Mouse (Mus musculus): Measurements from ENCODE around the gene Il25. TPM values are rescaled to one million over a fixed set of nuclear protein-coding genes. Genes with fewer than 3 reads are reported as not detected.
A peak's percentile ranks its signal among the peaks of the same experiment; 100 is the strongest.
"Not testable (repeated sequence)": the region's sequence is repeated elsewhere in the genome, so short reads cannot be mapped to it uniquely, and the experiment has no call there.

Gene Il25
- polyA plus RNA-seq, 1 experiment = 0.17 TPM

DNA sequence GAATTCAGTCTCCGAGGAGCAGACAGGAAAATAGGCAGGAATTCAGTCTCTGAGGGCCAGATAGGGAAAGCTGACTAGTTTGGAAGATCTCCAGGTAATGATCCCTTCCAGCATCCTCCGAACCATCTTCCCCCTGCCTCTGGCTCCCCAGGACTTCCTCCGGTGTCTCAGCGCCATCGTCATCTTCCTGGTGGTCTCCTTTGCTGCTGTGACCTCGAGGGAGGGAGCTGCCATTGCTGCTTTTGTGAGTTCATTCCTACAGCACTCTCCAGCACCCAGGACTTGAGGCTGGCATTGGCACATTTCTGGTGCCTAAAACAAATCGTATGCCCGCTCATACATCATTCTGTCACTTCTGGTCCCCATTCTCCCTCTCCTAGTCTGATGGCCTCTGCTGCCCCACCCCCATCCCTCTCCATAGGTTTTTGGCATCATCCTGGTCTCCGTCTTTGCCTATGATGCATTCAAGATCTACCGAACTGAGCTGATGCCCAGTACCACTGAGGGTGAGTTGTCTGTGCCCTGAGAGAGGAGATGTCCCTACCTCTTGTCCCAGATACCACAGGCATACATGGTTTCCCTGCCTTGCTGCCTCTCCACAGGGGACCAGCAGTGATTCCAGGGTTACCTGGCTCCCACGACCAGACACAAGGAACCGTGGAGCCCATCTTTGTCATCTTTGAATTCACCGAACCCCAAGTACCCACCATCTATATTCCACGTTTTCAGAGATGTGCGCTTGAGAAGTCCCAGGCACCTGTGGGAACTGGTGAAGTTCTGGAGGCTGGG is 6.1 kb downstream of the Il25 start:
- TF ChIP-seq POLR2A (IDR thresholded peaks at IDR 0.05; ENCODE audit: extremely low read depth, insufficient read depth, low read length) (no peak), CTCF (IDR thresholded peaks at IDR 0.05; ENCODE audit: extremely low read depth, insufficient read depth, low read length) (no peak)
- Histone ChIP-seq H3K4me3 (ENCODE audit: insufficient read depth, low read length) (no peak overlapping the region), H3K4me1 (ENCODE audit: control insufficient read depth, insufficient read depth, low read length) (no peaks in the 10 kb centered on the region), H3K27ac (ENCODE audit: insufficient read depth, low read length) (no peak overlapping the region)

DNA sequence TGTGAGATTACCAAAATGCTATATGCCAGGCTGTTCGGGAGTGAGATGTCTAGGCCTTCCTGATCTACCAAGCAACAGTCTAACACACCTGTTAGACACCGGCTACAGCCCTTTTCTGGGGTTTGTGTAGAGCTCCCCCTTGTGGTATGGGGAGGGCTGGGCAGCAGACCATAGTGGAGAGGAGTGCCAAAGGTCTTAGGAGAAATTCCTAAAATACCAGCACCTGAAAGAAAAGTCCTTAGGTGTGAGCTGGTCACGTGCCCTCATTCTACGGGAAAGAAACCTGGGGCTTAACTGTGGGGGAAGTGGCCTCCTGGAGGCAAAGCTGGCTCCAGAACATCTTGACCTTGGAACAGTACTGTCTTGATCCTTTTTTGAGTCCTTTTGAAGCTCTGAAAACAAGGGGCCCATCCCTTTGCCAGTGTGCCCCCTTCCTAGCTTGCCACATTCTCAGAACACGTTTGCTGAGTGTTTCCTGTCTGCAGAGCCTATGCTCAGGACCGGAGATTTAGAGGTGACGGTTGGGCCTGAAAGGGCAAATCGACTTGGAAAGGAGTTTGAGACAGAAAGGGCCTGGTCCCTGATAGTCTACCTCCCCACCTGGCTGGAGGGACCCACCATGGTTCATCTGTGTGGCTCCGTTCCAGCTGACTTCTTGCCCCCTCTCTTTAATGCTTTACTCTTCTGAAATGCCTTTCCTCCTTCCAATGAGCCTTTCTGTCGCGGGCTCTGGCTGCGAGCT is 7.1 kb downstream of the Il25 start:
- TF ChIP-seq POLR2A (IDR thresholded peaks at IDR 0.05; ENCODE audit: extremely low read depth, insufficient read depth, low read length) (no peak), CTCF (IDR thresholded peaks at IDR 0.05; ENCODE audit: extremely low read depth, insufficient read depth, low read length) (peak; percentile 79)
- Histone ChIP-seq H3K4me3 (ENCODE audit: insufficient read depth, low read length) (no peak overlapping the region), H3K4me1 (ENCODE audit: control insufficient read depth, insufficient read depth, low read length) (no peaks in the 10 kb centered on the region), H3K27ac (ENCODE audit: insufficient read depth, low read length) (no peak overlapping the region)

DNA sequence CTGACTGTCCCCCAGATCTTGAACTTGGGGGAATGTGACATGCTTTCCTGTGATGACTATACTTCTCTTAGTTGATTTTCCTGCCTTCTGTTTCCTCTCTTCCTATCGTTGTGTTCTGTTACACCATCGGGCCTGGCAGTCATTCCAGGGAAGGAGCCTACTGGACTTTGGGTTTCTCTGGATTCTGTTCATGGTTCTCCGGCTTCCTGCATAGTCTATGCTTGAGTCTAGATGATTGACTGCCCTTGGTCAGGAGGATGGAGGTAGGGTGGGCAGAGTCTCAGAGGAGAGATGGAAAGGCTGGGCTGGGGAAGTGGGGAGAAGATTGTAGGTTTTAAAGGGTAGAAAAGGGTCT is 7.7 kb downstream of the Il25 start:
- TF ChIP-seq POLR2A (IDR thresholded peaks at IDR 0.05; ENCODE audit: extremely low read depth, insufficient read depth, low read length) = no peak
- no peak overlapping the region for H3K27ac ChIP-seq (ENCODE audit: insufficient read depth, low read length)
- H3K4me1 ChIP-seq (ENCODE audit: control insufficient read depth, insufficient read depth, low read length) = no peaks in the 10 kb centered on the region
- H3K4me3 ChIP-seq (ENCODE audit: insufficient read depth, low read length) = no peak overlapping the region

DNA sequence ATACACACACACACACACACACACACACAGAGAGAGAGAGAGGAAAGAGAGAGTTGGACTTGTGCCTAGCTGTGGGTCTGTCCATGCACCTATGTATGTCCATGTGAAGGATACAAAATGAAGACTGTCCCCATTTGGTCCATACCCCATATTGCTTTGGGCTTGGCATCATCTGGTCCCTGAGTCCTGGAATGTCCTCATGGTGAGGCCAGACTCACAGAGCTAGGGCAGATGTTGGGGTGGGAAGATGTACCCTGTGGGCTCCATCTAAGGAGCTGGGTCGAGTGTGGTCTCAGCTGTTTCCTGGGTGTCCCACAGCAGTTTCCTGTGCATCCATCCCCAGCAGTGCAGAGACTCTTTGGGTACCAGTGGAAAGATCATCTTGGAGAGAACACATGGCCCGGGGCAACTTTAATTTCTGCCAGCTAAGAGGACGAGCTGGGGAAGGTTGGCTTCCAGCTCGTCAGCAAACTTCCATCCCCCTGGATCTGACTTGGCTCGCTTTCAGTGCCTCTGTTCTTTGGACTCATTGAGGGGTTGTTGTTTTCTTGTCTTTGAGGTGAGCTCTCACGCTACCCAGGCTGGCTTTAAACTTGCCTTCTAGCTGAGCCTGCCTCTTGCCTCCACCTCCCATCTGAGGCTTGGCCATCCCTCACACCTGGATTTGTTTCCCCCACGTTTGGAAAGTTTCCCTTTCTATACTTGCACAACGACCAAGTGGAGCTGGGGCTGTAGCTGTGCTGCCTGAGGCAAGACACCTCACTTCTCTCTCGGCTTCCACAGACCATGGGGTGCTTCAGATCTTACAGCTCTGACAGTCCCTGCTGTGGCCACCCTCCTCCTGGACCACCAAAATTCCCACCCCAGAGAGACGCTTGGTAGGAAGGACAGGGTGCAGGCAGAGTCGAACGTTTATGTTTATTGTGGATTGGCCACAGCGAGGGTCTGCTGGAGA is 8.8 kb downstream of the Il25 start:
- no peak for TF ChIP-seq POLR2A (IDR thresholded peaks at IDR 0.05; ENCODE audit: extremely low read depth, insufficient read depth, low read length)
- no peak for TF ChIP-seq CTCF (IDR thresholded peaks at IDR 0.05; ENCODE audit: extremely low read depth, insufficient read depth, low read length)
- Histone ChIP-seq H3K27ac (ENCODE audit: insufficient read depth, low read length) (no peak overlapping the region), H3K4me3 (ENCODE audit: insufficient read depth, low read length) (no peak overlapping the region), H3K4me1 (ENCODE audit: control insufficient read depth, insufficient read depth, low read length) (no peaks in the 10 kb centered on the region)

DNA sequence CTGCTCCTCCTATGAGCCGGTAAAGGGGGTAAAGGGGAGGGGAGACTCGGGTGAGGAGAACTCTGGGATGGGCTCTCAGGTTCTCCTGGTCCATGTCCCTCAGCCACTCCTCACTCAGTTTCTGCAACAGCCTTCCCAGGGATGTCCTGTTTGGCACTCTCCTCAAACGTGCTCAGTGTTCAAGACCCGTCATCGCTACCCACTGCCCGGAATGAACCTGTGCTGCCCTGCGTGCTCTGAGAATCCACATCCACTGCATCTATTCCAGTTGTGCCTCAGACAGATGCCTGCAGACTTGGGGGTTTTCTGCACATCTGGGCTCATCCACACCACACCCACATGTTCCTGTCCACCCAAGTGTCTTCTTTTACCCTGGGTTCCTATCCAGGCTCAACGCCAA is 10.0 kb downstream of the Il25 start:
- no peak overlapping the region for H3K4me3 ChIP-seq (ENCODE audit: insufficient read depth, low read length)
- H3K4me1 ChIP-seq (ENCODE audit: control insufficient read depth, insufficient read depth, low read length) = no peaks in the 10 kb centered on the region
- no peak for TF ChIP-seq POLR2A (IDR thresholded peaks at IDR 0.05; ENCODE audit: extremely low read depth, insufficient read depth, low read length)
- TF ChIP-seq CTCF (IDR thresholded peaks at IDR 0.05; ENCODE audit: extremely low read depth, insufficient read depth, low read length) = no peak
- no peak overlapping the region for H3K27ac ChIP-seq (ENCODE audit: insufficient read depth, low read length)

DNA sequence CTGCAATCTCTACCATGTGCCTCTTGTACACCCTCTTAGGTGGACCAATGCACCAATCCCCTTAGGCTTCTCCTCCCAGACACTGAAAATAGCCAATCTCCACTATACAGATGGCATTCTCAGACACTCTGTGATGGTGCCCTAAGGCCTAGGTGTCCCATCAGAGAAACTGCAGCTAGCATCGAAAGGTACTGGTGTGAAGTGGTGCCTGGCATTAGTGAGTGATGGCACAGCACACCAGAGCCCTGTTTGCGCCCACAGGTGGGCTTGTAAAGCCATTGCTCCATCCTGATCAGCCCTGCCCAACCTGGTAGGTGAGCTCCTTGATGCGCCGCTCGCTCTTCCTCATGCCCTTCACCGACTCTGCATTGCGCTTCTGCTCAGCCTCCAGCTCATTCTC is 11.5 kb downstream of the Il25 start:
- TF ChIP-seq POLR2A (IDR thresholded peaks at IDR 0.05; ENCODE audit: extremely low read depth, insufficient read depth, low read length) = no peak
- no peak for TF ChIP-seq CTCF (IDR thresholded peaks at IDR 0.05; ENCODE audit: extremely low read depth, insufficient read depth, low read length)
- Histone ChIP-seq H3K27ac (ENCODE audit: insufficient read depth, low read length) (no peak overlapping the region), H3K4me1 (ENCODE audit: control insufficient read depth, insufficient read depth, low read length) (no peaks in the 10 kb centered on the region), H3K4me3 (ENCODE audit: insufficient read depth, low read length) (no peak overlapping the region)

DNA sequence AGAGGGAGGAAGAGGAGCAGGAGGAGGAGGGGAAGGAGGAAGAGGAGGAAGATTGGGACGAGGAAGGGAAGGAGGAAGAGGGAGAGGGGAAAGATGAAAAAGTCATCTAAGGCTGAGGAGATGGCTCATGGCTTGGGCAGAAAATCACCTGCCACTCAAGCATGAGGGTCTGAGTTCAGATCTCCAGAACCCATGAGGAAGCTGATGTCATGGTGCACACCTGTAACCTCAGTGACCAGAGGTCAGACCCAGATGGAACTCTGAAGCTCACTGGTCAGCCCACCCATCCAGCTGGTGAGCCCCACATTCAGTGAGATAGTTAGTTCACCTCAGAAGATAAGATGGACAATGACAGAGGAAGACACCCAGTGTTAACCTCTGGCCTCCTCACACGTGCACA is 12.4 kb downstream of the Il25 start:
- no peaks in the 10 kb centered on the region for H3K4me1 ChIP-seq (ENCODE audit: control insufficient read depth, insufficient read depth, low read length)
- H3K27ac ChIP-seq (ENCODE audit: insufficient read depth, low read length) = no peak overlapping the region
- H3K4me3 ChIP-seq (ENCODE audit: insufficient read depth, low read length) = no peak overlapping the region
- TF ChIP-seq POLR2A (IDR thresholded peaks at IDR 0.05; ENCODE audit: extremely low read depth, insufficient read depth, low read length) (no peak), CTCF (IDR thresholded peaks at IDR 0.05; ENCODE audit: extremely low read depth, insufficient read depth, low read length) (no peak)

DNA sequence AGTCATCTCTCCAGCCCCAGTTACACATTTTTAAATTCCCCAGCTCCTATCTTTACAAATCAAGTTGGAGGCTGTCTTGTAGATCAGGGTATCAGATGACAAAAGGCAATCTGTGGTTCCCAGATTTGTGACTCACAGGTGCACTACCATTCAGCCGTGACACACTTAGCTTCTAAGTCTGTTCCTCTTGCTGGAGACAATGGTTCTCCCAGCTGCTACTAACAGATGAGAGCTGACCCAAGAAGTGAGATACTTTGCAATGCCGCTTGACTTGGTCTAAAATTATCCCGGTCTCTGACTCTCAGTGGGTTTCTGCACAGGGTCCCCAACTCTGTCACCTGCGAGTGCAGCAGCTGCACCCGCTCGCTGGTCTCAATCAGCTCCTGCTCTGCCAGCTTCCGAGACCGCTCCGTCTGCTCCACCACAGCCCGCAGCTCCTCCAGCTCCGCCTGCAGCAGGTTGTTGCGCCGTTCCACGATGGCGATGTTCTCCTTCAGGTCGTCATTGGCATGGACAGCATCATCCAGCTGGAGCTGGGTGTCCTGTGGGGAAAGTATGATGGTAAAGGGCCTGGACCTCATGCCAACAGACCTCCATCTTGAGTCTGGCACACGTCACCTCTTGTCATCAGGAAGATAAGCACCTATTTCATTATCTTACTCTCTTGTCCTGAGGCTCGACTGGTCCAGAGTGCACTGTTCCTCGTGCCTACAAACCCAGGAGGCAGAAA is 13.6 kb downstream of the Il25 start:
- no peaks in the 10 kb centered on the region for H3K4me1 ChIP-seq (ENCODE audit: control insufficient read depth, insufficient read depth, low read length)
- H3K27ac ChIP-seq (ENCODE audit: insufficient read depth, low read length) = no peak overlapping the region
- H3K4me3 ChIP-seq (ENCODE audit: insufficient read depth, low read length) = no peak overlapping the region
- TF ChIP-seq CTCF (IDR thresholded peaks at IDR 0.05; ENCODE audit: extremely low read depth, insufficient read depth, low read length) = no peak
- no peak for TF ChIP-seq POLR2A (IDR thresholded peaks at IDR 0.05; ENCODE audit: extremely low read depth, insufficient read depth, low read length)

DNA sequence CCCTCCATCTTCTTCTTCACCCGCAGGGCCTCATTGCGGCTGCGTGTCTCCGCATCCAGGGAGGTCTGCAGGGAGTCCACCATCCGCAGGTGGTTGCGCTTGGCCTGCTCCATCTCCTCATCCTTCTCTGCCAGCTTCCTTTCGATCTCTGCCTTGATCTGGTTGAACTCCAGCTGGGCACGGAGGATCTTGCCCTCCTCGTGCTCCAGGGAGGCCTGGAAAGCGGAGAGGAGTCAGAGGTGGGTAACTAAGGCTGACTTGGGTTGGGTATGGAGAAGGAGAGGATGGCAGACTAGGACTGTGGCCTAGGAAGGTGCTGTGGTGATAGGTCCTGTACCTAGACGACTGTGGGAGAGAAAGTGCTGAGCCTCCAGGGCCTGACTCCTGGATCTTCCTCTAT is 14.5 kb downstream of the Il25 start:
- H3K27ac ChIP-seq (ENCODE audit: insufficient read depth, low read length); H3K4me3 ChIP-seq (ENCODE audit: insufficient read depth, low read length); H3K4me1 ChIP-seq (ENCODE audit: control insufficient read depth, insufficient read depth, low read length): not testable (repeated sequence)

All from cortical plate, adult 2 months (tissue).